Mouse (Mus musculus): ENCODE measurements around the gene Rarb. TPM values are rescaled to one million over a fixed set of nuclear protein-coding genes. Genes with fewer than 3 reads are reported as not detected.
"Not testable (repeated sequence)": the region's sequence is repeated elsewhere in the genome, so short reads cannot be mapped to it uniquely, and the experiment has no call there.

Rarb gene
- total and polyA plus RNA-seq, 3 experiments = 0.04 TPM; not detected in 2

DNA sequence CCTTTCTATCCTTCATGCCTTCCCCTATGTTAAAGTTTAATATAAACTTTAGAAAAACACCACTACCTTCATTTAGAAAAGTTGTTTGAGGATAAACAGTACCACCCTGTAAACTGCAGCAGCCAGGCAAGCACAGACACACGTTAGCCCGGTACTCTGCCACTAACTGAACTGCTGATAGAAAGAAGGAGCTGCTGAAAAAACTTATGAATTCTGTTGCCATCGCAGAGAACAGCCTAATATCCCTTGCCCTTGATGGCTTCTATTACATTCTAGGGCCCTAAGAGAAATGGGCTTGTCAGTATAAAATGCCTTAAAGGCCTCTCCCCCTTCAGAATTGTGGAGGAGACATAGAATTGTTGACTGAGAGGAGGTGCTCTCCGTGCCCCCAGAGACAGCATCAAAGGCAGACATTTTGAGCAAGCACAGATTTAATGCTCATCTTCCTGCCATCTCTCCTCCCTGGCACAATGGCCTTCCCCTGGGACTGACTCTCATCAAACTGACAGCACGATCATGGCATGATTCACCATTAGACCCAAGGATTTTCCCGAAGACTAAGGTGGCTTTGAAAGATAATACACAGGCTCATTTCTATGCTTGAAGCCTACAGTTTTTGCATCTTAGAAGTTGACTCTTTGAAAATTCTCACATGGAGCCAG, 60.1 kb downstream of the Rarb start:
- H3K27me3 ChIP-seq (replicated peaks) = no peaks in the 10 kb centered on the region
- DNase-seq (ENCODE audit: extremely low read depth) = no peak
- no peaks in the 10 kb centered on the region for H3K9me3 ChIP-seq (replicated peaks; ENCODE audit: low read length)
- dilution Hi-C loops (cut with MboI; ENCODE audit: extremely low pct_ligation_motif_present, extremely low pct_unique_long_range_greater_than_20kb, low sequenced_read_pairs) = no loop called here
- TF ChIP-seq PAX5 (IDR thresholded peaks at IDR 0.05; ENCODE audit: low read length) (no peak), SMC3 (IDR thresholded peaks at IDR 0.05; ENCODE audit: low read depth, low read length) (no peak), MEF2A (IDR thresholded peaks at IDR 0.05; ENCODE audit: borderline replicate concordance, low read depth, low read length) (no peak), NRF1 (IDR thresholded peaks at IDR 0.05; ENCODE audit: low read depth, low read length) (no peak), ZC3H11A (IDR thresholded peaks at IDR 0.05; ENCODE audit: low read depth, low read length) (no peak)
- H3K4me3 ChIP-seq (replicated peaks in 1 of 3; ENCODE audit: low read depth in 2 of 3, low read length in 2 of 3, poor library complexity in 1 of 3) = no peak overlapping the region
- no peak overlapping the region for H3K27ac ChIP-seq (ENCODE audit: insufficient read depth, low read depth)
- H3K9ac ChIP-seq (ENCODE audit: insufficient read depth, low read depth) = no peak overlapping the region
- H3K4me1 ChIP-seq (ENCODE audit: control insufficient read depth in 1 of 2, insufficient read depth in 2 of 2) = peaks cover 0 to 19% of the 10 kb centered on the region in 2 experiments; a peak in 2 of 4 replicates
- in situ Hi-C loops (cut with MboI; ENCODE audit: low pct_ligation_motif_present, low pct_unique_long_range_greater_than_20kb, low sequenced_read_pairs) = no loop called here
- no peaks in the 10 kb centered on the region for H3K79me2 ChIP-seq (replicated peaks; ENCODE audit: control insufficient read depth, extremely low read depth, insufficient read depth, poor library complexity, severe bottlenecking)
- no peak overlapping the region for H3K4me2 ChIP-seq (ENCODE audit: insufficient read depth, low read depth, poor library complexity, severe bottlenecking)
- H3K36me3 ChIP-seq (replicated peaks in 1 of 2; ENCODE audit: control insufficient read depth in 1 of 2, insufficient read depth in 1 of 2, low read length in 1 of 2) = no peaks in the 10 kb centered on the region

DNA sequence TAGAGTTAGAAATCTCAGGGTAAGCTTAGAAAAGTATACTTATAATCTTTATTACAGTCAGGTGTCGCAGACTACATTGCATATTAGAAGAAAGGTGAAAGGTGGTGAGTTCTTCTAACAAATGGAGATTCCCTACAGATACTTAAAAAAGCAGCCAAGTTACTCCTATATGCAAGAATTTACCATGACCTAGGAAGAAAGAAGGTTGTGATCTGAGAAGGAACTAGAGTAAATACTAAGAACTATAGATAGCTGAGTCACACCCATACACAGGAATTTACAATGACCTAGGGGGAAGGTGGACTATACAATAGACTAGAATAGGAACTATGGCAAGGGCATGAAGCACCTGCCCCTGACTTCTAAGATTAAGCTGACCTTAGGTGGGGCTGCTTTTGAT, 63.4 kb downstream of the Rarb start:
- H3K27me3 ChIP-seq (replicated peaks); H3K4me3 ChIP-seq (replicated peaks in 1 of 3; ENCODE audit: low read depth in 2 of 3, low read length in 2 of 3, poor library complexity in 1 of 3); H3K9ac ChIP-seq (ENCODE audit: insufficient read depth, low read depth); in situ Hi-C loops (cut with MboI; ENCODE audit: low pct_ligation_motif_present, low pct_unique_long_range_greater_than_20kb, low sequenced_read_pairs); dilution Hi-C loops (cut with MboI; ENCODE audit: extremely low pct_ligation_motif_present, extremely low pct_unique_long_range_greater_than_20kb, low sequenced_read_pairs); H3K36me3 ChIP-seq (replicated peaks in 1 of 2; ENCODE audit: control insufficient read depth in 1 of 2, insufficient read depth in 1 of 2, low read length in 1 of 2); H3K4me2 ChIP-seq (ENCODE audit: insufficient read depth, low read depth, poor library complexity, severe bottlenecking); H3K27ac ChIP-seq (ENCODE audit: insufficient read depth, low read depth); H3K9me3 ChIP-seq (replicated peaks; ENCODE audit: low read length); H3K79me2 ChIP-seq (replicated peaks; ENCODE audit: control insufficient read depth, extremely low read depth, insufficient read depth, poor library complexity, severe bottlenecking); DNase-seq (ENCODE audit: extremely low read depth): not testable (repeated sequence)
- H3K4me1 ChIP-seq (ENCODE audit: control insufficient read depth in 1 of 2, insufficient read depth in 2 of 2) = peaks cover 0 to 30% of the 10 kb centered on the region in 2 experiments; a peak in 2 of 4 replicates

- H3K4me1 ChIP-seq (ENCODE audit: control insufficient read depth in 1 of 2, insufficient read depth in 2 of 2) = peaks cover 0 to 31% of the 10 kb centered on the region in 2 experiments; a peak in 2 of 4 replicates
Measured at GRCm38 (mm10) chr14:16752648-16753047, 66.3 kb downstream of the Rarb start.

More at GRCm38 (mm10) chr14:16752648-16753047, 66.3 kb downstream of the Rarb start:
- in situ Hi-C loops (cut with MboI; ENCODE audit: low pct_ligation_motif_present, low pct_unique_long_range_greater_than_20kb, low sequenced_read_pairs) (no loop called here), dilution Hi-C loops (cut with MboI; ENCODE audit: extremely low pct_ligation_motif_present, extremely low pct_unique_long_range_greater_than_20kb, low sequenced_read_pairs) (no loop called here)
- no peaks in the 10 kb centered on the region for H3K27me3 ChIP-seq (replicated peaks)
- H3K4me2 ChIP-seq (ENCODE audit: insufficient read depth, low read depth, poor library complexity, severe bottlenecking) = no peak overlapping the region
- DNase-seq (ENCODE audit: extremely low read depth) = no peak
- no peaks in the 10 kb centered on the region for H3K9me3 ChIP-seq (replicated peaks; ENCODE audit: low read length)
- H3K36me3 ChIP-seq (replicated peaks in 1 of 2; ENCODE audit: control insufficient read depth in 1 of 2, insufficient read depth in 1 of 2, low read length in 1 of 2) = no peaks in the 10 kb centered on the region
- TF ChIP-seq JUN (IDR thresholded peaks at IDR 0.05; ENCODE audit: insufficient read depth, low read depth, low read length) (no peak), TBP (conservative IDR thresholded peaks at IDR 0.05; ENCODE audit: low read depth, low read length) (no peak), CTCF (conservative IDR thresholded peaks at IDR 0.05 in 1 of 2, IDR thresholded peaks at IDR 0.05 in 1 of 2; ENCODE audit: low read depth in 2 of 2, low read length in 2 of 2) (no peak), ETS1 (conservative IDR thresholded peaks at IDR 0.05; ENCODE audit: low read depth, low read length) (no peak), MAZ (IDR thresholded peaks at IDR 0.05; ENCODE audit: low read depth, low read length) (no peak), EP300 (IDR thresholded peaks at IDR 0.05; ENCODE audit: low read length) (no peak), ZMIZ1 (IDR thresholded peaks at IDR 0.05; ENCODE audit: low read depth, low read length) (no peak), MYC (IDR thresholded peaks at IDR 0.05; ENCODE audit: low read depth, low read length) (no peak), TCF12 (IDR thresholded peaks at IDR 0.05; ENCODE audit: low read depth, low read length) (no peak)
- H3K9ac ChIP-seq (ENCODE audit: insufficient read depth, low read depth) = no peak overlapping the region
- no peak overlapping the region for H3K4me3 ChIP-seq (replicated peaks in 1 of 3; ENCODE audit: low read depth in 2 of 3, low read length in 2 of 3, poor library complexity in 1 of 3)
- H3K27ac ChIP-seq (ENCODE audit: insufficient read depth, low read depth) = no peak overlapping the region
- no peaks in the 10 kb centered on the region for H3K79me2 ChIP-seq (replicated peaks; ENCODE audit: control insufficient read depth, extremely low read depth, insufficient read depth, poor library complexity, severe bottlenecking)

All from CH12.LX (cell line).